Mouse (Mus musculus): Measurements from ENCODE around the gene Alkbh1.

DNA sequence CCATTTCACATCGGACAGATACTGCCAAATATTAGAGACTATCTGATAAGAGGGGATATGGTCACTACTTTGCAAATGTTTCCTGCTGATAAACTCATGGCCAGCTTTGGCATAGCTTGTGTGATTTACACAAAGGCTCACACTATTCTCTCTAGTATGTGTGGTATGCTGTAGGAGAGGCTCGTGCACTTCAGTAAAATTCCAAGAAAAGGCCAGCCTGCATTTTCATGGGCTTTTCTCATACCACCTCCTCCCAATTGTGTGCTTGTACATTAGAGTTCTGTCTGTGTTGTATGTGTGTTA lies 62.5 kb downstream of the Alkbh1 start:
- TF ChIP-seq CTCF (conservative IDR thresholded peaks at IDR 0.05; ENCODE audit: insufficient read depth, insufficient read length, low read depth, low read length) = no peak
- TF ChIP-seq POLR2A (IDR thresholded peaks at IDR 0.05; ENCODE audit: low read depth, low read length) = no peak
